Mouse (Mus musculus) neural tube, embryonic 15.5 days (tissue): Measurements from ENCODE around the gene Cog1. TPM values are rescaled to one million over a fixed set of nuclear protein-coding genes. Genes with fewer than 3 reads are reported as not detected.

Source experiments
- ATAC-seq: fragments of 200-750 bp; cut with Nextera tagmentation; 2 replicates; pipeline ENCODE4 v1.8.0; 2017; ENCODE audit warnings: mild to moderate bottlenecking, moderate TSS enrichment, moderate library complexity; ENCODE audit not compliant: low FRiP score
- H3K27ac ChIP-seq: fragments of 300-500 bp; sonication (generic); replicated peaks from 2 replicates; pipeline ENCODE4 v1.5.1; 2015; ENCODE audit warnings: mild to moderate bottlenecking, inconsistent platforms
- H3K27me3 ChIP-seq: fragments of 300-500 bp; sonication (generic); replicated peaks from 2 replicates; pipeline ENCODE4 v1.6.1; 2015; ENCODE audit warnings: inconsistent platforms
- H3K36me3 ChIP-seq: fragments of 300-500 bp; sonication (generic); 2 replicates; pipeline ENCODE4 v1.6.1; 2015; ENCODE audit warnings: inconsistent platforms
- H3K4me1 ChIP-seq: fragments of 300-500 bp; sonication (generic); 2 replicates; pipeline ENCODE4 v1.6.1; 2015; ENCODE audit warnings: inconsistent platforms
- H3K4me2 ChIP-seq: fragments of 300-500 bp; sonication (generic); 2 replicates; pipeline ENCODE4 v1.6.1; 2015; ENCODE audit warnings: inconsistent platforms, mild to moderate bottlenecking, moderate library complexity
- H3K4me3 ChIP-seq: fragments of 300-500 bp; sonication (generic); replicated peaks from 2 replicates; pipeline ENCODE4 v1.5.1; 2015; ENCODE audit warnings: mild to moderate bottlenecking, inconsistent platforms
- H3K9ac ChIP-seq: fragments of 300-500 bp; sonication (generic); replicated peaks from 2 replicates; pipeline ENCODE4 v1.6.1; 2015; ENCODE audit warnings: mild to moderate bottlenecking, inconsistent platforms
- H3K9me3 ChIP-seq: fragments of 300-500 bp; sonication (generic); replicated peaks from 2 replicates; pipeline ENCODE4 v1.6.1; 2016; ENCODE audit warnings: inconsistent platforms
- WGBS: fragments of 180-500 bp; shearing (Covaris S2); methylation state at CpG from one replicate; pipeline ENCODE4 v1.1.7; 2015; ENCODE audit warnings: mixed read lengths; 5-methylcytosine and 5-hydroxymethylcytosine counted together
- polyA plus RNA-seq: library from polyadenylated mRNA; unstranded; fragments of >200 nt; fragmentation: Nextera tagmentation; extraction: Ambion mirVana; gene quantifications from 2 replicates; pipeline ENCODE4 v1.2.1, GENCODE M21; 2015

The Cog1 gene
- polyA plus RNA-seq, 1 experiment from 2014 or later = 35.1 TPM

DNA sequence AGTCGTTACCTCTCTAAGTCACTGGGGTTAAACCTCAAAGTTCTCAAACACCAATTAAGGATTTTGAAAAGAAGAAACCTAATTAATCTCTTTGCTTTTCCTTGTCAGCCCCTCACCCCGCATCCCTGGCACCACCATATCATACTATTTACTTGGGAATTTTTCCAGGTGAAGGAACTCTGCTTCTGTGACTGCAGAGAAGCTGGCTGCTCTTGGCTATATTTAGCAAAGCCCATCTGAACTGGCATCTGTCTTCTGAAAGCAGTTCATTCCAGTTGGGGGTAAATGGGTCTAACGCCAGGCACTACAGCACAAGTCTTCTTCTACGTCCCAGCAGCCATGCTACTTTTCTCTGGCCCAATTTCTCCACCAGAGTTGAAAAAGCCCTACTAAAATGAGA is 24.6 kb downstream of the Cog1 start:
- Histone ChIP-seq H3K27me3 (no peaks in the 10 kb centered on the region), H3K9ac (no peak overlapping the region), H3K36me3 (peaks cover 44% of the 10 kb centered on the region), H3K4me1 (peaks cover 14% of the 10 kb centered on the region), H3K9me3 (no peaks in the 10 kb centered on the region), H3K4me2 (no peak overlapping the region), H3K4me3 (no peak overlapping the region), H3K27ac (no peak overlapping the region)
- 96% methylated on average over 4 of the region's 4 CpGs for WGBS
- no peak for ATAC-seq

DNA sequence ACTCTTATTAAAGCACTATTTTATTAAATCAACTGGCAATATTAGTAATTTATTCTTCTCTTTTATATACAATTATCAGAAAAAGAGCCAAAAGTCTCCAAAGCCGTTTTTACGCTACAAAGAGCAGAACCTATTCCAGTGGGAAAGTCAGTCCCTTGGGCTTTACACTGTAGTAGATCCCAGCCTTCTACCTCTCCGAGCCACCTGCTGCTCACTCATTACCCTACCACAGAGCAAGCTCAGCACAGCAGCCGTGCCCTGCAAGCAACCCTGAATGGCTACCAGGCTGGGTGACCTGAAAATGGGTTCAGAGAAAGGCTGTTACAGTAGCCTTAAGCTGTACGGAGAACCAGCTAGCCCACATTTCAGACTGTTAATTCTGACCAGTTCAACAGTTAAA is 25.6 kb downstream of the Cog1 start:
- Histone ChIP-seq H3K4me2 (no peak overlapping the region), H3K9ac (no peak overlapping the region)
- 83% methylated on average over 5 of the region's 5 CpGs for WGBS

DNA sequence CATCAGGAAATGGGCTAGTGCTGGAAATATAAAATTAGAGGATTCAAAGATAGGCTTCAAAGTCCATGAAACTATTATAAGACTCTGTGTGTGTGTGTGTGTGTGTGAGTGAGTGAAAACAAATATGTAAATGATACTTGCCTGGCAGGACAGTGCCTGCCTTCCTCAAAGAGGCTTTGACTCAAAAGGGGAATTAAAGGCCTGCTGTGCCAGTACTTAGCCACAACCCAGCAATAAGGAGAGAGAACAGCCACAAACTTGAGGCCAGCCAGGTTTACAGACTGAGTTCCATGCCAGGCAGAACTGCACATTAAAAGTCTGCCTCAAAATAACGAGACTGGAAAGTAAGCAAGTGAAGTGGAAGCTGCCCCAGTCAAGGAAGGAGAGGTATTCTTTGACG is 27.9 kb downstream of the Cog1 start:
- Histone ChIP-seq H3K27me3 (no peaks in the 10 kb centered on the region), H3K36me3 (peaks cover 30% of the 10 kb centered on the region), H3K9ac (no peak overlapping the region), H3K4me2 (no peak overlapping the region), H3K27ac (no peak overlapping the region), H3K4me1 (peaks cover 28% of the 10 kb centered on the region), H3K9me3 (no peaks in the 10 kb centered on the region), H3K4me3 (no peak overlapping the region)
- ATAC-seq = no peak
- WGBS = 85% methylated on average over 2 of the region's 2 CpGs

More for the DNA sequence above, 25.6 kb downstream of the Cog1 start:
- H3K4me3 ChIP-seq = no peak overlapping the region
- peaks cover 41% of the 10 kb centered on the region for H3K36me3 ChIP-seq
- H3K27me3 ChIP-seq = no peaks in the 10 kb centered on the region
- ATAC-seq = no peak
- peaks cover 15% of the 10 kb centered on the region; the same call in 1 of the 2 replicates for H3K4me1 ChIP-seq
- no peak overlapping the region for H3K27ac ChIP-seq
- H3K9me3 ChIP-seq = no peaks in the 10 kb centered on the region

DNA sequence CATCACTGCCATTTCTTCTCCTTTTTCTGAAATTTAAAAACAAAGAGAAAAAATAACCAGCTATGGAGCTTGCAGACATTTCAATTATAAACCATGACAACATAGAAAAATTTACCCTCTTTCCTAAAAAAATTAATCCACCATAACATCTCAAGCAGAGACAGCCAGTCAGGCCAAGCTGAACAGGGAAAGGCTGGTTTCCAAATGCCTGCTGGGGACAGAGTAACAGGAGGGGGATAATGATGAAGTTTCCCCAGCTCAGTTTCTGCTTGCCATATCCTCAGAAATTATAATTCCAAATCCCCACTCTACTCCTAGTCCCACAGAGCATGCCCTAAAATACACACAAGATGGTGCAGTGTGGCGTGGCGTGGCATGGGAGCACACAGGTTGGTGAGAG is 28.4 kb downstream of the Cog1 start:
- Histone ChIP-seq H3K4me2 (no peak overlapping the region), H3K27me3 (no peaks in the 10 kb centered on the region), H3K4me3 (no peak overlapping the region), H3K4me1 (peaks cover 33% of the 10 kb centered on the region), H3K36me3 (peaks cover 28% of the 10 kb centered on the region), H3K27ac (no peak overlapping the region; the same call in 1 of the 2 replicates), H3K9ac (no peak overlapping the region), H3K9me3 (no peaks in the 10 kb centered on the region)
- no peak for ATAC-seq
- WGBS = 93% methylated on average over 2 of the region's 2 CpGs

DNA sequence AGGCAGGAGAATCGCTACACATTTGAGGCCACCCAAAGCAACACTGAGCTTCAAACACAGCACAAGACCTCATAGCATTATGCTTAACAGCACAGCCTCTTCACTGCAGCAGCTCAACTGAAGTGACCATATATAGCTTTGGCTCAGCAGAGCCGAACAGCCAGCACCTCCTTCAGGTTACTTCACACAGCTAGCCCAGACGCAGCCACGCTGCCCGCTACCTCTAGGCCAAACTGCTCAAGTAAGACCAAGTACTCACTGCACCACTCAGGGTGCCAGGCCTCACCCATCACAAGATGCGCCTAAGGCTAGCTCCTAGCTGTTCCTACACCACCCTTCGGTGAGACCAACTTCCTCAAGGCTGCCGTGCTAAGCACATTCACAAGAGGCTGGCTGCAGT is 29.4 kb downstream of the Cog1 start:
- no peak for ATAC-seq
- Histone ChIP-seq H3K9me3 (no peaks in the 10 kb centered on the region), H3K27me3 (no peaks in the 10 kb centered on the region), H3K4me2 (no peak overlapping the region), H3K27ac (no peak overlapping the region), H3K4me1 (peaks cover 40% of the 10 kb centered on the region), H3K4me3 (no peak overlapping the region), H3K36me3 (peaks cover 22% of the 10 kb centered on the region), H3K9ac (no peak overlapping the region)
- WGBS = 93% methylated on average over 8 of the region's 8 CpGs

DNA sequence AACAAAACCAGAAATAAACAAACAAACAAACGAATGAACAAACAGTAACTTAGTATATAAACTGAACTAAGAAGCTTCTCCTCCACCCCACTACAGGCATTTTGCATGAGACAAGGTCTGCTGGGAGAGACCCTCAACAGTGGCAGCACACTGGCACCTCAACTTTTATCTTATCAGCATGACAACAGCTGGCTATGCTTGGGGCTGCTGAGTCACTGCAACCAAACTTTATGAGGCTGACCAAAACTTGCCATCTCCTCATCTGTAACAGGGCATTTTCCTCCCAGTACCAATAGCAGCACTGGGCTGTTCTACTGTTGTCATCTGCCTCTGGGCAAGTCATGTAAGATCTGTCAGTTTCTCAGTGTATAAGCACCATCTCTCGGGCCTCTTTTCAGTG is 32.0 kb downstream of the Cog1 start:
- Histone ChIP-seq H3K36me3 (peaks cover 11% of the 10 kb centered on the region), H3K9ac (no peak overlapping the region), H3K27ac (no peak overlapping the region), H3K9me3 (no peaks in the 10 kb centered on the region), H3K4me2 (no peak overlapping the region), H3K27me3 (no peaks in the 10 kb centered on the region), H3K4me3 (no peak overlapping the region), H3K4me1 (peaks cover 52% of the 10 kb centered on the region)
- no peak for ATAC-seq
- WGBS = 90% methylated on average over 2 of the region's 2 CpGs

DNA sequence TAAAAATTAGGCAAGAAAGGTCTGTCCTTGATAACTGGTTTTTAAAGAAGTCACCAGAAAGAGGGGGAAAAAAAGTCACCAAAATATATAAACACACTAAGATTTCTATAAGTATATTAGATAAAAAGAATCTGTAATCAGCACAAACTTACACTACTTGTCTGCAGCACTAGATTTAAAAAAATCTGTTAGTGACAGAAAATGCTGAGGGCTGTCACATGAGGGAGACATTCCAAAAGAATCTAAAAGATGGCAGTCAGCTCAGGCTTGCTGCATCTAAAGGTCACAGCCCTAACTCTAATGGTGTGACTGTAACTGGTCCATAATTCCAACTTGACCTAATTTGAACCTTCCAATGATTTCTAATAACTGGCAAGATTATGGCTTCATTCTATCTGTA is 33.0 kb downstream of the Cog1 start:
- no peak overlapping the region for H3K9ac ChIP-seq
- no peak overlapping the region for H3K4me3 ChIP-seq
- no peak for ATAC-seq
- H3K9me3 ChIP-seq = no peaks in the 10 kb centered on the region
- H3K4me2 ChIP-seq = peak overlapping the region; percentile 90
- H3K36me3 ChIP-seq = peaks cover 2% of the 10 kb centered on the region
- H3K27me3 ChIP-seq = no peaks in the 10 kb centered on the region
- no peak overlapping the region for H3K27ac ChIP-seq
- H3K4me1 ChIP-seq = peaks cover 59% of the 10 kb centered on the region

DNA sequence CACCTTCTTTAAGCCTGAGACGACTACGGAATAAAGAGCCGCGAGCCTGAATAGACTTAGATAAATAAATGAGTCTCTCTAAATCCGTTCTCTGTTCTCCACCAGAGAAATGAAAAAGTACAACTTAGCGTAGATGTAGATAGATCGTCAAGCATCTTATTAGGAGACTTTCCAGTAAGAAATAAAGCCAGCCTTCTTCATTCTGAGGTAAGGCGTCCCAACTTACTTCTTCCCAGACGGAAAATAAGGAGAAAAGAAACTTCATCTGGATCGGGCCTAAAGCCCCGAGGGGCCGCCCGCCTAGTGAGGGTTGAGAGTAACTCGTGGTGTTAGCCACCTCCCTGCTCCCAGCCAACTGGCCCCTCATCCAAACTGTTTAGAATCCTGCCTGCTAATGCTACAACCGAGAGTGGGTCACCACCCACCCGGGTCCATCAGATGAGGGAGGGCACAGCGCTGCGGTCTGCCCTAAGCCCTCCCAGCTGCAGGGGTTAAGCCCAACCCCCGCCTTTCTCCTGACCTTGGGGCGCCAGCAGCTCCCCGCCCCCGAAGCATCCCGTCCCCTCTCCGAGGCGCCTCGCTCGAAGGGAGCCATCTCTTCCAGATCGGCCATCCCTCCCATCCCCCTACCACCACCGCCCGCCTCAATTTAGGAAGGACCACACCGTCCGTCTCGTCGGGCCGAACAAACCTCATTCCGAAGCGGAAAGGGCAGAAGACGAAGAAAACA is 34.1 kb downstream of the Cog1 start:
- 3% methylated on average over 37 of the region's 38 CpGs for WGBS
- Histone ChIP-seq H3K27me3 (no peaks in the 10 kb centered on the region), H3K4me1 (peaks cover 57% of the 10 kb centered on the region)

DNA sequence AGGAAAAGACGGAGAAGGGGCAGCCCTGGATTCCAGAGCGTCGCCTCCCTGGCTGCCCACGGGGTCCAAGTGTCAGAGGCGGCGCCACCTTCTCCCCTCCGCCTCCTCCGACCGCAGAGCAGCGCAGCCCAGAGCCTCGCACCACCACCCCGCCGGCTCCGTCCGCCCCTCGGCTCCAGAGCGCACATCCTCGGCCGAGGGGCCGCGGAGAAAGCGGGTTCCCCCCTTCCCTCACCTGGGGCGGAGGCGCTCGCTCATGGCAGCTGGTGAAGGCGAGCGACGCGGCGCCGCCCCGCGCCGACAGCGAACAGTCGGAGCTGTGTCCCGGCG is 34.6 kb downstream of the Cog1 start:
- Histone ChIP-seq H3K4me1 (peaks cover 52% of the 10 kb centered on the region), H3K9me3 (no peaks in the 10 kb centered on the region), H3K9ac (peak overlapping the region; percentile 89), H3K4me2 (peak overlapping the region; percentile 90), H3K27ac (peak overlapping the region; percentile 93), H3K4me3 (peak overlapping the region; percentile 91), H3K27me3 (no peaks in the 10 kb centered on the region), H3K36me3 (peaks cover 11% of the 10 kb centered on the region)
- peak; percentile 62; the same call in 1 of the 2 replicates for ATAC-seq
- under 1% methylated on average over 32 of the region's 38 CpGs for WGBS

More for the DNA sequence above, 34.1 kb downstream of the Cog1 start:
- Histone ChIP-seq H3K9me3 (no peaks in the 10 kb centered on the region), H3K4me2 (peak overlapping the region; percentile 90), H3K36me3 (peaks cover 6% of the 10 kb centered on the region), H3K4me3 (peak overlapping the region; percentile 91), H3K9ac (peak overlapping the region; percentile 89), H3K27ac (peak overlapping the region; percentile 93)
- ATAC-seq = peak; percentile 14

DNA sequence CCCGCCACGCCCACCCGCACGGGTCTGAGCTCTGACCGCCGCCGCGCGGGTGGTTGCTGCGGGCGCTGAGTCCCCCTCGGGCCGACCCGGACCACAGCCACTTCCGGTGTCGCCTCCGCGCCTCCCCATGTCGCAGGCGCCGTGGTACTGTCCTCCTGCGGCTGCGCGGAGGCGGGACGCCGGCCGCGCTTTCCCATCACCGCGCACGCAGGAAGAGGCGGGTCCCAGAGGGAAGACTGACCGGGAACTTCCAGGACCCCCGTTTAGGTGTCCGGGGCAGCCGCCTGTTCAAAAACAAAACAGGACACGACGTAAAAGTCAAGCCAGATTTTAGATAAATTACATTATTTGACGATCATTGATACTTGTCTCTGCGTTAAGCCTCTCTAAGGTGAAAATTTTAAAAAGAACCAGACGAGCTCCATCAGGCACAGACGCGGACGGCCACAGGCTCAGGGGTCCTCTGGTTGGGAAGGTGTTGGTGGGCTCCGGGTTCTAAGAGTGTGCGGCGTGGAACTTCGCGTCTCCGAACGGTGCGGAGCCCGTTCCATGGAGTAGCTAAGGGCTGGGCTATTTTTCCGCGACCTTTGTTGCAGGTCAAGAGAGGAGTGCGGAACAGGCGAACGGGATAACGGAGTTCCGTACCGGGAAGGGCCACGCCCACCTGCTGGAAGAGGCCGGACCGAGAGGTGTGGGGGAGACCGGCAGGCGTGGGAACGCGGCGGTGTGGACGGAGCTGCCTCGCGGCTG is 35.2 kb downstream of the Cog1 start, which contains the start of the genes Fam104a and D11Wsu47e:
Gene Fam104a, minus strand, starts transcription at position 199 of the 750 bp plus-strand sequence.
Gene D11Wsu47e, plus strand, starts transcription at position 456 of the 750 bp plus-strand sequence.
- Histone ChIP-seq H3K4me1 (peaks cover 49% of the 10 kb centered on the region), H3K4me3 (peak within 1 kb of the TSS; percentile 91), H3K36me3 (peaks cover 17% of the 10 kb centered on the region), H3K9ac (peak within 1 kb of the TSS; percentile 89), H3K27ac (peak within 1 kb of the TSS; percentile 93), H3K4me2 (peak within 1 kb of the TSS; percentile 90), H3K27me3 (no peaks in the 10 kb centered on the region), H3K9me3 (no peaks in the 10 kb centered on the region)
- 1% methylated on average over 62 of the region's 73 CpGs for WGBS
- ATAC-seq = peak; percentile 96

DNA sequence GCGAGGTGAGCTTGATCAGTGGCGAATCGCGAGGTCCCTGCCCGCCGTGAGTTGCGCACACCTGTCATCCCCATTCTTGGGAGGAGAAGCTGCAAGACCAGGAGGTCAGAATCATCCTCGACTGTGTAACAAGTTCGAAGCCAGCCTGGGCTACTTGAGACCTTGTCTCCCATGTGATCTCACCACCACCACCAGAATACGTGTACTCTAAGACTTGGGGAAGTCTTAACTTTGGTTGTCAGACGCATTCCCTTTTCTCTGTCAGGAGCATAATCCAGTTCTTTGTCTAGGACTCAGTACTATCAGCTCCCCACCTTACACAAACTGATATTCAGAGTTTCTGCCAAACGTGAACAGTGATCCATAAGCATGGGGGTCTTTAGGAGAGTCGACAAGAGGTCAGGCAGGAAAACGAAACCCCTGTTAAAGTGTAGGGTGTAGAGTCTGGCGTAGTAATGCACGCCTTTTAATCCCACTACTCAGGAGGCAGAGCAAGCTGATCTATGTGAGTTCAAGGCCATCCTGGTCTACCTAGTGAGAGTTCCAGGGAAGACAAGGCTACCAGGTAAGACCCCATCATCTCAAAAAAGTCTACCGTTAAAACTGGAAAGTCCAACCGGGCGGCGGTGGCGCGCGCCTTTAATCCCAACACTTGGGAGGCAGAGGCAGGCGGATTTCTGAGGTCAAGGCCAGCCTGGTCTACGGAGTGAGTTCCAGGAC is 35.9 kb downstream of the Cog1 start:
- Histone ChIP-seq H3K36me3 (peaks cover 24% of the 10 kb centered on the region), H3K9me3 (no peaks in the 10 kb centered on the region), H3K4me1 (peaks cover 47% of the 10 kb centered on the region), H3K4me2 (peak overlapping the region; percentile 90), H3K27ac (peak overlapping the region; percentile 93), H3K9ac (peak overlapping the region; percentile 73), H3K4me3 (peak overlapping the region; percentile 91), H3K27me3 (no peaks in the 10 kb centered on the region)
- ATAC-seq = no peak
- 44% methylated on average over 25 of the region's 25 CpGs for WGBS
